Mouse (Mus musculus) A20 (cell line): ENCODE data around the gene Aif1.
A peak's percentile ranks its signal among the peaks of the same experiment; 100 is the strongest.

Experiments used
- DNase-seq: peaks from one replicate; pipeline ENCODE4 v3.0.0-alpha.2; 2011; ENCODE audit warnings: low read depth, low spot score

Gene Aif1

GRCm38 (mm10) chr17:35175968-35176367 lies at the start of gene Aif1:
Aif1 (minus strand) TSS chr17:35176068.
- DNase-seq, result no peak

GRCm38 (mm10) chr17:35225456-35225855 lies 49.6 kb upstream of the Aif1 start:
- DNase-seq, result no peak

- DNase-seq, result peak; percentile 59
Measured at GRCm38 (mm10) chr17:35224641-35225040, 48.8 kb upstream of the Aif1 start.

- DNase-seq, result no peak
Measured at GRCm38 (mm10) chr17:35222299-35222698, 46.4 kb upstream of the Aif1 start.

- DNase-seq, result no peak
Measured at GRCm38 (mm10) chr17:35220156-35220952, 44.5 kb upstream of the Aif1 start, which contains the start of gene Gm16181. Gm16181 (plus strand) TSS chr17:35220834.

GRCm38 (mm10) chr17:35219601-35220041 lies 43.8 kb upstream of the Aif1 start:
- peak; percentile 74 for DNase-seq

- peak; percentile 90 for DNase-seq
Measured at GRCm38 (mm10) chr17:35218516-35219193, 42.8 kb upstream of the Aif1 start.

GRCm38 (mm10) chr17:35213071-35213470 lies 37.2 kb upstream of the Aif1 start:
- peak; percentile 55 for DNase-seq

GRCm38 (mm10) chr17:35210593-35210992 lies 34.7 kb upstream of the Aif1 start:
- DNase-seq, result no peak

GRCm38 (mm10) chr17:35209785-35210535 lies 34.1 kb upstream of the Aif1 start:
- peak; percentile 92 for DNase-seq

GRCm38 (mm10) chr17:35205380-35205769 lies 29.5 kb upstream of the Aif1 start:
- peak; percentile 86 for DNase-seq

GRCm38 (mm10) chr17:35204494-35205379 lies 28.9 kb upstream of the Aif1 start, which contains the start of gene Lta:
Lta (minus strand) TSS chr17:35205351.
- DNase-seq, result peak; percentile 92

GRCm38 (mm10) chr17:35202442-35202841 lies 26.6 kb upstream of the Aif1 start:
- no peak for DNase-seq

GRCm38 (mm10) chr17:35201787-35202186 lies 25.9 kb upstream of the Aif1 start, which contains the start of gene Tnf:
Tnf (minus strand) TSS chr17:35202007.
- DNase-seq, result peak; percentile 89

- peak; percentile 72 for DNase-seq
Measured at GRCm38 (mm10) chr17:35201128-35201527, 25.3 kb upstream of the Aif1 start.

- DNase-seq, result peak; percentile 87
Measured at GRCm38 (mm10) chr17:35200398-35200797, 24.5 kb upstream of the Aif1 start.

GRCm38 (mm10) chr17:35198946-35199345 lies 23.1 kb upstream of the Aif1 start:
- no peak for DNase-seq

- peak; percentile 52 for DNase-seq
Measured at GRCm38 (mm10) chr17:35198029-35198428, 22.2 kb upstream of the Aif1 start.

GRCm38 (mm10) chr17:35197126-35197525 lies 21.3 kb upstream of the Aif1 start:
- DNase-seq, result peak; percentile 89

- peak; percentile 80 for DNase-seq
Measured at GRCm38 (mm10) chr17:35196321-35196641, 20.4 kb upstream of the Aif1 start.
